Mouse (Mus musculus) kidney, embryonic 14.5 days (tissue): ENCODE measurements around the gene Dohh. TPM values are rescaled to one million over a fixed set of nuclear protein-coding genes. Genes with fewer than 3 reads are reported as not detected.
A peak's percentile ranks its signal among the peaks of the same experiment; 100 is the strongest.

Source experiments
- ATAC-seq: fragments of 200-750 bp; cut with Nextera tagmentation; 2 replicates; pipeline ENCODE4 v1.8.0; 2017; ENCODE audit warnings: moderate number of reproducible peaks, mild to moderate bottlenecking, moderate TSS enrichment, moderate library complexity; ENCODE audit not compliant: low FRiP score, low TSS enrichment
- H3K27ac ChIP-seq: fragments of 300-500 bp; sonication (generic); 2 replicates; pipeline ENCODE4 v1.5.1; 2014; ENCODE audit warnings: low read depth, mild to moderate bottlenecking, low read length, moderate library complexity, mixed read lengths
- H3K27me3 ChIP-seq: fragments of 300-500 bp; sonication (generic); 2 replicates; pipeline ENCODE4 v1.6.1; 2014; ENCODE audit warnings: mild to moderate bottlenecking, low read length; ENCODE audit not compliant: control insufficient read depth, insufficient read depth
- H3K36me3 ChIP-seq: fragments of 300-500 bp; sonication (generic); 2 replicates; pipeline ENCODE4 v1.6.1; 2014; ENCODE audit warnings: low read length, mixed read lengths; ENCODE audit not compliant: control insufficient read depth, insufficient read depth
- H3K4me1 ChIP-seq: fragments of 300-500 bp; sonication (generic); 2 replicates; pipeline ENCODE4 v1.6.1; 2014; ENCODE audit warnings: low read length, mixed read lengths; ENCODE audit not compliant: control insufficient read depth, insufficient read depth
- H3K4me2 ChIP-seq: fragments of 300-500 bp; sonication (generic); replicated peaks from 2 replicates; pipeline ENCODE4 v1.6.1; 2014; ENCODE audit warnings: low read depth, mild to moderate bottlenecking, low read length
- H3K4me3 ChIP-seq: fragments of 300-500 bp; sonication (generic); 2 replicates; pipeline ENCODE4 v1.5.1; 2014; ENCODE audit warnings: mild to moderate bottlenecking, low read length
- H3K9ac ChIP-seq: fragments of 300-500 bp; sonication (generic); 2 replicates; pipeline ENCODE4 v1.6.1; 2014; ENCODE audit warnings: low read depth, mild to moderate bottlenecking, low read length, moderate library complexity
- H3K9me3 ChIP-seq: fragments of 300-500 bp; sonication (generic); 2 replicates; pipeline ENCODE4 v1.6.1; 2016; ENCODE audit warnings: low read length; ENCODE audit not compliant: control insufficient read depth
- WGBS: fragments of 180-500 bp; shearing (Covaris S2); extraction: QIAGEN DNeasy Blood & Tissue Kit; methylation state at CpG from one replicate; pipeline ENCODE4 v1.1.7; 2014; 5-methylcytosine and 5-hydroxymethylcytosine counted together
- polyA plus RNA-seq: library from polyadenylated mRNA; unstranded; fragments of >200 nt; fragmentation: Nextera tagmentation; extraction: Ambion mirVana; gene quantifications from 2 replicates; pipeline ENCODE4 v1.2.1, GENCODE M21; 2014

Gene Dohh
- polyA plus RNA-seq, 1 experiment from 2014 or later, result 59.2 TPM

GRCm38 (mm10) chr10:81416581-81417226 lies 32.5 kb downstream of the Dohh start:
- peak overlapping the region; percentile 47 for H3K9ac ChIP-seq
- H3K36me3 ChIP-seq, result peaks cover 11% of the 10 kb centered on the region; the same call in 1 of the 2 replicates
- peaks cover 60% of the 10 kb centered on the region for H3K4me1 ChIP-seq
- peak overlapping the region; percentile 51 for H3K4me2 ChIP-seq
- H3K27me3 ChIP-seq, result no peaks in the 10 kb centered on the region
- no peaks in the 10 kb centered on the region for H3K9me3 ChIP-seq
- peak overlapping the region; percentile 57; the same call in 1 of the 2 replicates for H3K27ac ChIP-seq
- 4% methylated on average over 23 of the region's 26 CpGs for WGBS
- peak; percentile 74 for ATAC-seq
- H3K4me3 ChIP-seq, result peak overlapping the region; percentile 30

GRCm38 (mm10) chr10:81417227-81418215 lies 33.3 kb downstream of the Dohh start:
- Histone ChIP-seq H3K27ac (peak overlapping the region; percentile 57; the same call in 1 of the 2 replicates), H3K4me1 (peaks cover 52% of the 10 kb centered on the region), H3K9ac (peak overlapping the region; percentile 47), H3K4me3 (peak overlapping the region; percentile 30), H3K27me3 (no peaks in the 10 kb centered on the region), H3K36me3 (peaks cover 11% of the 10 kb centered on the region; the same call in 1 of the 2 replicates), H3K9me3 (no peaks in the 10 kb centered on the region), H3K4me2 (peak overlapping the region; percentile 51)
- no peak for ATAC-seq
- 49% methylated on average over 12 of the region's 12 CpGs for whole genome bisulfite sequencing

- Histone ChIP-seq H3K36me3 (peaks cover 9% of the 10 kb centered on the region; the same call in 1 of the 2 replicates), H3K9me3 (no peaks in the 10 kb centered on the region), H3K27me3 (no peaks in the 10 kb centered on the region), H3K4me2 (no peak overlapping the region), H3K4me1 (peaks cover 44% of the 10 kb centered on the region), H3K4me3 (no peak overlapping the region), H3K9ac (no peak overlapping the region), H3K27ac (no peak overlapping the region)
- ATAC-seq, result no peak
- WGBS, result 45% methylated on average over 11 of the region's 11 CpGs
Measured at GRCm38 (mm10) chr10:81418216-81419070, 34.2 kb downstream of the Dohh start.

- no peak overlapping the region for H3K4me2 ChIP-seq
- H3K4me1 ChIP-seq, result peaks cover 41% of the 10 kb centered on the region
- no peaks in the 10 kb centered on the region for H3K27me3 ChIP-seq
- no peak overlapping the region for H3K4me3 ChIP-seq
- H3K36me3 ChIP-seq, result peaks cover 9% of the 10 kb centered on the region; the same call in 1 of the 2 replicates
- H3K9me3 ChIP-seq, result no peaks in the 10 kb centered on the region
- 90% methylated on average over 10 of the region's 10 CpGs for WGBS
- ATAC-seq, result no peak
- no peak overlapping the region for H3K9ac ChIP-seq
- H3K27ac ChIP-seq, result no peak overlapping the region
Measured at GRCm38 (mm10) chr10:81419111-81419928, 35.1 kb downstream of the Dohh start.

- H3K9me3 ChIP-seq, result no peaks in the 10 kb centered on the region
- H3K4me1 ChIP-seq, result peaks cover 40% of the 10 kb centered on the region
- 88% methylated on average over 40 of the region's 40 CpGs for WGBS
- no peak overlapping the region for H3K9ac ChIP-seq
- H3K36me3 ChIP-seq, result peaks cover 9% of the 10 kb centered on the region; the same call in 1 of the 2 replicates
- H3K27ac ChIP-seq, result no peak overlapping the region
- H3K4me3 ChIP-seq, result no peak overlapping the region
- no peaks in the 10 kb centered on the region for H3K27me3 ChIP-seq
- no peak for ATAC-seq
- H3K4me2 ChIP-seq, result no peak overlapping the region
Measured at GRCm38 (mm10) chr10:81420191-81420767, 36.1 kb downstream of the Dohh start.

GRCm38 (mm10) chr10:81421041-81421796 lies 37.0 kb downstream of the Dohh start:
- Histone ChIP-seq H3K9me3 (no peaks in the 10 kb centered on the region), H3K9ac (no peak overlapping the region), H3K27ac (no peak overlapping the region), H3K36me3 (peaks cover 9% of the 10 kb centered on the region; the same call in 1 of the 2 replicates), H3K4me2 (no peak overlapping the region), H3K4me1 (peaks cover 39% of the 10 kb centered on the region), H3K27me3 (no peaks in the 10 kb centered on the region), H3K4me3 (no peak overlapping the region)
- ATAC-seq, result no peak
- 71% methylated on average over 4 of the region's 4 CpGs for WGBS

- Histone ChIP-seq H3K9ac (no peak overlapping the region), H3K4me1 (peaks cover 35% of the 10 kb centered on the region), H3K4me3 (no peak overlapping the region), H3K9me3 (no peaks in the 10 kb centered on the region), H3K27me3 (no peaks in the 10 kb centered on the region), H3K27ac (no peak overlapping the region), H3K4me2 (no peak overlapping the region), H3K36me3 (peaks cover 9% of the 10 kb centered on the region; the same call in 1 of the 2 replicates)
- 74% methylated on average over 5 of the region's 5 CpGs for WGBS
- ATAC-seq, result no peak
Measured at GRCm38 (mm10) chr10:81421797-81422100, 37.5 kb downstream of the Dohh start.
